In the genomic region with DNA sequence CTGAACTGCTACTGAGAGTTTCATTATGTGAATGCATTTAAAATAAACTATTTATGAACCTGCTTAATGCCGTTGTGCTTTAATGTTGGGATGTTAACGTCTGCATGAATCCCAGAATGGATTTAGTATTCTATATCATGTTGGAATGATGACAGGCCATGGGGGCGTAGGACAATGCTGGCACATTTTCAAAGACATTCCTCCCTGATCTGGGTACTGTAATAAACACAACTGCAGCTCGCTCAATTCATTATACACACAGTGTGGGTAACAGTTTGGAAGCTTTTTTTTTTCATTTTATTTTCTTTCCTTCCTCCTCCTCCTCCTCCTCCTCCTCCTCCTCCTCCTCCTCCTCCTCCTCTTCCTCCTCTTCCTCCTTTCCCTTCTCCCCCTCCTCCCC, we compare ENCODE assay signal across 19 mouse cellular contexts.
DNase-seq lines count a peak whose midpoint lies in the region; ATAC-seq and TF ChIP-seq lines count a peak whose summit lies in the region.
"Had no signal": no experiment of that assay in that cellular context is flagged by ENCODE, and none has a peak within 500 bp of the region (broad histone marks: within the 10 kb centered on the region; RNA-seq: fewer than 3 reads in every experiment).

No protein-coding gene starts in this region.

- no peak for TF ChIP-seq POLR2A in limb, embryonic 14.5 days (IDR thresholded peaks at IDR 0.05; ENCODE audit: borderline replicate concordance, extremely low read depth, insufficient read depth, insufficient read length)

- intact Hi-C loops in heart, postnatal 14 days (cut with DNase I) = loop anchor here (5.0 to 10.0 kb wide), 3 partner anchors 284 to 447 kb away; no protein-coding TSS in a partner anchor

- H3K4me2 ChIP-seq in limb, embryonic 14.5 days (replicated peaks; ENCODE audit: low read depth, low read length, severe bottlenecking) = no peak overlapping the region
- H3K4me2 ChIP-seq in embryonic facial prominence, embryonic 14.5 days (ENCODE audit: low read depth, low read length) = no peak overlapping the region
- H3K4me2 ChIP-seq: embryonic facial prominence, embryonic 12.5 days; hindbrain, embryonic 12.5 days; hindbrain, embryonic 15.5 days had no signal

- peak; percentile 17 for DNase-seq in heart, adult 11 months
- DNase-seq in heart, postnatal 14 days = no peak
- peak; percentile 68 for DNase-seq in limb, embryonic 14.5 days (ENCODE audit: low spot score)
- no peak for DNase-seq in limb, embryonic 10.5 days (ENCODE audit: low spot score)
- peak; percentile 51 for DNase-seq in embryonic facial prominence, embryonic 14.5 days (ENCODE audit: low spot score)
- DNase-seq in cerebellum, postnatal 36 days = no peak
- DNase-seq: B cell, adult 2 months; cerebellum, adult 11 months; cerebellum, adult 9-11 months; gastrocnemius, postnatal 14 days; kidney, adult 2 months had no signal

- H3K4me3 ChIP-seq in limb, embryonic 14.5 days (replicated peaks; ENCODE audit: low read length) = no peak overlapping the region
- no peak overlapping the region for H3K4me3 ChIP-seq in limb, embryonic 10.5 days
- no peak overlapping the region for H3K4me3 ChIP-seq in embryonic facial prominence, embryonic 14.5 days (ENCODE audit: low read depth, low read length)
- H3K4me3 ChIP-seq: embryonic facial prominence, embryonic 12.5 days; gastrocnemius, adult 2 months; heart, adult 2 months; heart, embryonic 10.5 days; hindbrain, embryonic 12.5 days; hindbrain, embryonic 15.5 days had no signal

- no peak overlapping the region for H3K9ac ChIP-seq in limb, embryonic 14.5 days (ENCODE audit: low read depth, low read length, severe bottlenecking)
- no peak overlapping the region for H3K9ac ChIP-seq in embryonic facial prominence, embryonic 14.5 days (ENCODE audit: low read depth, low read length)
- H3K9ac ChIP-seq: embryonic facial prominence, embryonic 12.5 days; forebrain, postnatal 0 days; hindbrain, embryonic 12.5 days; hindbrain, embryonic 15.5 days had no signal

- no peak overlapping the region for H3K27ac ChIP-seq in limb, embryonic 14.5 days (replicated peaks; ENCODE audit: low read depth, low read length)
- H3K27ac ChIP-seq in limb, embryonic 10.5 days = no peak overlapping the region
- no peak overlapping the region for H3K27ac ChIP-seq in embryonic facial prominence, embryonic 14.5 days (replicated peaks; ENCODE audit: low read depth, low read length)
- H3K27ac ChIP-seq: embryonic facial prominence, embryonic 12.5 days; gastrocnemius, adult 2 months; heart, adult 2 months; heart, embryonic 10.5 days; hindbrain, embryonic 12.5 days; hindbrain, embryonic 15.5 days had no signal

- no peaks in the 10 kb centered on the region for H3K27me3 ChIP-seq in limb, embryonic 14.5 days (ENCODE audit: control insufficient read depth, insufficient read depth, low read length)
- H3K27me3 ChIP-seq in limb, embryonic 10.5 days (ENCODE audit: low read depth, poor library complexity, severe bottlenecking) = no peaks in the 10 kb centered on the region
- H3K27me3 ChIP-seq in embryonic facial prominence, embryonic 14.5 days (replicated peaks; ENCODE audit: control insufficient read depth, insufficient read depth, low read length) = no peaks in the 10 kb centered on the region
- H3K27me3 ChIP-seq: embryonic facial prominence, embryonic 12.5 days; hindbrain, embryonic 15.5 days had no signal

- WGBS in limb, embryonic 14.5 days = 44% methylated on average over 4 of the region's 4 CpGs
- 92% methylated on average over 4 of the region's 4 CpGs for WGBS in limb, embryonic 10.5 days
- WGBS in embryonic facial prominence, embryonic 14.5 days = 44% methylated on average over 4 of the region's 4 CpGs

- H3K9me3 ChIP-seq in limb, embryonic 14.5 days (ENCODE audit: control insufficient read depth, low read length) = no peaks in the 10 kb centered on the region
- no peaks in the 10 kb centered on the region for H3K9me3 ChIP-seq in limb, embryonic 10.5 days (replicated peaks)
- no peaks in the 10 kb centered on the region for H3K9me3 ChIP-seq in embryonic facial prominence, embryonic 14.5 days (ENCODE audit: control insufficient read depth, low read length)
- H3K9me3 ChIP-seq: embryonic facial prominence, embryonic 12.5 days; heart, embryonic 10.5 days; hindbrain, embryonic 12.5 days; hindbrain, embryonic 15.5 days had no signal

- ATAC-seq in limb, embryonic 14.5 days (ENCODE audit: low FRiP score, low read depth) = no peak
- 0 out of 2 replicates have a peak, but pooled peaks have one; percentile 35 for ATAC-seq in embryonic facial prominence, embryonic 14.5 days (ENCODE audit: low read depth)
- ATAC-seq: intestine, postnatal 0 days had no signal

- no peaks in the 10 kb centered on the region for H3K36me3 ChIP-seq in limb, embryonic 14.5 days (ENCODE audit: control insufficient read depth, insufficient read depth, low read length)
- no peaks in the 10 kb centered on the region; the same call in 1 of the 2 replicates for H3K36me3 ChIP-seq in limb, embryonic 10.5 days
- no peaks in the 10 kb centered on the region for H3K36me3 ChIP-seq in embryonic facial prominence, embryonic 14.5 days (ENCODE audit: control insufficient read depth, insufficient read depth, low read length)
- H3K36me3 ChIP-seq: embryonic facial prominence, embryonic 12.5 days; hindbrain, embryonic 12.5 days; hindbrain, embryonic 15.5 days had no signal

- H3K4me1 ChIP-seq in limb, embryonic 14.5 days (ENCODE audit: control insufficient read depth, insufficient read depth, low read length) = peaks cover 12% of the 10 kb centered on the region
- peaks cover 10% of the 10 kb centered on the region for H3K4me1 ChIP-seq in limb, embryonic 10.5 days
- peaks cover 24% of the 10 kb centered on the region for H3K4me1 ChIP-seq in embryonic facial prominence, embryonic 14.5 days (ENCODE audit: control insufficient read depth, insufficient read depth, low read length)
- H3K4me1 ChIP-seq: hindbrain, embryonic 12.5 days; hindbrain, embryonic 15.5 days had no signal

Comparison
In these comparisons a context has a peak if more than half of its experiments do, and no peak if none do; other contexts are left out.
1. DNase-seq: peak in heart, adult 11 months (single experiment), limb, embryonic 14.5 days (single experiment) and embryonic facial prominence, embryonic 14.5 days (single experiment); none in heart, postnatal 14 days (0 of 2), limb, embryonic 10.5 days (single experiment) and cerebellum, postnatal 36 days (0 of 2).